Mouse (Mus musculus) neural tube, embryonic 10.5 days (tissue): Measurements from ENCODE around the gene Sec24c.

ENCODE experiments used
- DNase-seq: peaks from one replicate; pipeline ENCODE4 v3.0.0-alpha.2; 2017; ENCODE audit warnings: low spot score; ENCODE audit errors: extremely low spot score

The Sec24c gene

DNA sequence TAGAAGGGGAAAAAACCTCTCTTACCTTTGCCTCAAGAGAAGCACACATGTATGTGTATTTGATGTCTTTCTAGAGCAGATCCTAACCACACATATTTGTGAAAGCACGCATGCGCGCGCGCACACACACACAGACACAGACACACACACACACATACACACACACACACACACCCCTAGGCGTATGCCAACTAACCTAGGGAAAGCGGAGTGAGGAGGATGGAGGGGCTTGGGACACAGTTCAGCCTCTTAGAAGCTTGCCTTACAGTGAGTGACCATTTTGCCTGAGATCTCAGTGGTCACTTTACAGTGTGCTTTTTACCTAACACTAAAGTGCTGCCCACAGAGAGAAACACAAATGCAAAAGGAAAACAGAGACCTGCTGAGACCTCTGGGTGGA lies 14.4 kb upstream of the Sec24c start:
- no peak for DNase-seq

DNA sequence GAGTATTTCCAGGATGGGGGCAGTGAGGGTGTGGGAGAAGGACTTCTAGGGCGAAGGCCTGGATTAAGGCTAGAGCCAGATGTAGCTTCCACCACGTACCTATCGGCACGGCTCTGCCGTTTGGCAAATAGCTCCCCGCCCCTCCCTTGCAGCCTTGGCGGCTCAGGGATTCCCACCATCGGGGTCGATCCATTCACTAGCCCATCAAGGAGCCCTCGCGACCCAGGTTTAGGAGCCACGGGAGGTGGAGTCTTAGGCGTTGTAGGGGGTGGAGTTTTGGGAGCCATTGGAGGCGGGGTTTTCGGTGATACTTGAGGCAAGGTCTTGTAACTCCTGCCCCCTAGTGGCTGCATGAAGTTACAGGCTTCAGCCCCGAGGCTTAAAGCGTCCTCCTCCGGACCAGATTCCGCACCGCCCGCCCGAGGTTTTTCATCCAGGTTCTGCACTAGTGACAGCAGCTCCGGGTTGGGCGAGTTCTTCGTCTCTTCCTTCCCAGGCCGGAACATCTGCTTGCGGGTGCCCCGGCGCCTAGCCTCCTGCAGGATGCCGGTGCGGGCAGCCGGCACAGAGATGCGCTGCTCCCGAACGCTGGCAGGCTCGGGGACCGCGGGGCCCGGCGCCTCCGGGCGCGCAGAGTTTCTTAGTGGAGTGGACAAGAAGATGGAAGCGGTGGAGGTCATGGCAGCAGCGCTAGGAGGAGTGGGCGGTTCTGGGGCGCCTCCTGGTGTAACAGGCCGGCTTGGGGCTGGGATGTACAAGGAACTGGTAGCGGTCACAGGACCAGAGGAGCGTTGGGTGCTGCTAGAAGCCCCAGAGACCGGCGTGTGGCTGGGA lies 13.1 kb upstream of the Sec24c start:
- DNase-seq = peak; percentile 91

- DNase-seq = no peak
Observed at GRCm38 (mm10) chr14:20661661-20662331, 12.3 kb upstream of the Sec24c start.

GRCm38 (mm10) chr14:20662740-20663139 lies 11.4 kb upstream of the Sec24c start:
- DNase-seq = no peak

DNA sequence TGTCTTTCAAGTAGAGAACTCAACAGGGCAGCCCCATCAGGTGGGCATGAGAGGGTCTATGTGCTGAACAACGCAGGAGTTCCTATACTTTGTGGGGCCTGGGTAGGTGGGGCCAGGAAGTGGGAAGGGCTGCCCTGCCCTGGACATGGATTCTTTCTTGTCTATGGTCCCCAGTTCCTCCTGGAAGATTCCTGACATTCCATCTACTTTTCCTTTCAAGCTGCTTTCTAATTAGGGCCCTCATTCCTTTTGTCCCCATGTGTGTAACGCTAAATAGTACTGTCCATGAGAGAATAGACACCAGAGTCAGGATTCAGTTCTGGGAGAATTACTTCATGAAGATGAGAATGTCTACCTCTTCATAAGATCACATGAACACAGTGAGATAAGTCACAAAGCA lies 10.5 kb upstream of the Sec24c start:
- no peak for DNase-seq

GRCm38 (mm10) chr14:20664436-20664835 lies 9.7 kb upstream of the Sec24c start:
- no peak for DNase-seq

- no peak for DNase-seq
Observed at GRCm38 (mm10) chr14:20667469-20667868, 6.6 kb upstream of the Sec24c start.

DNA sequence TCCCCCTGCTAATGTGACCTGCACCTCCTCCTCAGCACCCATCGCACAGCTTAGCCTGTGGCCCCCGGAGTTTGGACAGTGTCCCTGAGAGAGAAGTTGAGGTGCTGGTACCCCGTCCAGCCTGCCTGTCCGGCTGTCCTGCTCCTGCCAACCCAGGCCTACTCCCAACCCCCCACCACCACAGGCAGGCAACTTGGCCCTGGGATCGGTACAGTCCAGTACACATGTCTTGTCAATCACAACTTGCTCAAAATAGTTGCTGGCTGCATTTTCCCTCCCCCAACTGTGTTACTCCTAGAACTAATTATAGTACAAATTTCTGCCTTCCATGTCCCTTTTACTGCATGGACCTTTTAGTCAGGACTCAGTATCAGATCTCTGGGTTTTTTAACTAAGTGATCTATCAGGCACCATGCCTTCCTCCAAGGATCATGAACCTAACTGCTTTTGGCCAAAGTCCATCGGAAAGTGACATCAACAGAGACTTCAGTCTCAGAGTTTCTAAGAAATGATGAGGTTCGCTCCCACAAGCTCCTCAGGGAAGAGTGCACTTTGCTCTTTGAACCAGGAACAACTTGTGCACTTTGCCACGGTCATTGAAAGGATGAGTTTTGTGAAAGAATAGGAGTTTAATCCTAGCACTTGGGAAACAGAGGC lies 5.8 kb upstream of the Sec24c start, which contains the start of gene Synpo2l:
Synpo2l (minus strand) TSS at position 201 of the 657 bp plus-strand sequence.
- no peak for DNase-seq

- no peak for DNase-seq
Observed at GRCm38 (mm10) chr14:20672990-20673389, 1.1 kb upstream of the Sec24c start.

DNA sequence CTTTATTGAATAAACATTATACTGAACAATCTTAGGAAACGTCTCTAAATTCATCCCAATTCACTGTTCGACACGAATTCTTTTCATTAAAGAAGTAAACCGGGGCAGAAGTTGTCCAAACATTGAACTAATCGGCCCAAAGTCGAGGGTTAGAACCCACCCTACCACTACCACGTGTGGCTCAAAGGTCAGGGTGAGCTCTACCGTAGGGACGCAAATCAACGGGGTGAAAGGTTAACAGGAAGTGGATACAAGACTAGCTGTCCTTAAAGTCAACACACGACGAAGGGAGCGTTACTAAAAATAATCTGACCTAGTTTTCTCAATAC lies 409 bp upstream of the Sec24c start:
- DNase-seq = peak; percentile 42

GRCm38 (mm10) chr14:20677906-20678305 lies 3.8 kb downstream of the Sec24c start:
- DNase-seq = no peak

DNA sequence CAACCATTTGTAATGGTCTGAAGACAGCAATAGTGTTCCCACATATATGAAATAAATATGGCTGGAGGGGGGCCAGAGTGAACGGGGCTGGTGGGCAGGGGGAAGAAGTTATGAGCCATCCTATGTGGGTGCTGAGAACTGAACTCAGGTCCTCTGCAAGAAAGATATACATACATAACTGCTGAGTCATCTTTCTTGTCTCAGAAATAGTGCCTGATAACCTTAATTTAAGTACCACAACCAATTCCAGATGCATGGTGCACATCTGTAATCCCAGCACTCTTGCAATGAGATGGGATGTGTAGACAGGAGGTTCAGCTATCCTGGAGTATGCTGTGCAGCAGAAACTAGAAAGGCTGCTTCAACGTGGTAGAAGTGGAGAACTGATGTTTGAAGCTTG lies 7.6 kb downstream of the Sec24c start:
- no peak for DNase-seq

- DNase-seq = no peak
Observed at GRCm38 (mm10) chr14:20682498-20682897, 8.4 kb downstream of the Sec24c start.

DNA sequence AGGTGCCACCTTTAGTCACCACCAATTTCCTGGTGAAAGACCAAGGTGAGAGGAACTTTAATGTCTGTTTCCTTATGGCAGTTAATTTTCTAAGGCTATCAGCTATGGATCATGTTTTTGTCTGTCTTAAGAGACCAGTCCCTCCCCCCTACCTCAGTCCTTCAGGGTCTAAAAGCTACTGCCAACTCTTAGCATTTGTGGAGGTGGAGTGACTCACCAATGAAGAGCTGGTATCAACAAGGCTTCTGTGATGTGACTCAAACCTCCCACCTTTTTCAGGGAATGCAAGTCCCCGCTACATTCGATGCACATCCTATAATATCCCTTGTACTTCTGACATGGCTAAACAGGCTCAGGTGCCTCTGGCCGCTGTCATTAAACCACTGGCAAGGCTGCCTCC lies 12.5 kb downstream of the Sec24c start:
- DNase-seq = no peak

DNA sequence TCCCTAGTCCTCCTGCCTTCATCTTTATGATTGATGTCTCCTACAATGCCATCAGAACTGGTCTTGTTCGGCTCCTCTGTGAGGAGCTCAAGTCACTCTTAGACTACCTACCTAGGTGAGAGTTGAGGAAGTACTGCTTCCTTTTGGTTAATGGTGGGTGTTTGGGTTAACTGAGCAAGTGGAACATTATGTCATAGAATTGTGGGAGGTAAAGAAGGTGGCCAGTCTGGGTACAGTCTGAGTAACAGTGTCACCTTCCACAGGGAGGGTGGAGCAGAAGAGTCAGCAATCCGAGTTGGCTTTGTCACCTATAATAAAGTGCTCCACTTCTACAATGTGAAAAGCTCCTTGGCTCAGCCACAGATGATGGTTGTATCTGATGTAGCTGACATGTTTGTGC lies 14.9 kb downstream of the Sec24c start:
- no peak for DNase-seq

DNA sequence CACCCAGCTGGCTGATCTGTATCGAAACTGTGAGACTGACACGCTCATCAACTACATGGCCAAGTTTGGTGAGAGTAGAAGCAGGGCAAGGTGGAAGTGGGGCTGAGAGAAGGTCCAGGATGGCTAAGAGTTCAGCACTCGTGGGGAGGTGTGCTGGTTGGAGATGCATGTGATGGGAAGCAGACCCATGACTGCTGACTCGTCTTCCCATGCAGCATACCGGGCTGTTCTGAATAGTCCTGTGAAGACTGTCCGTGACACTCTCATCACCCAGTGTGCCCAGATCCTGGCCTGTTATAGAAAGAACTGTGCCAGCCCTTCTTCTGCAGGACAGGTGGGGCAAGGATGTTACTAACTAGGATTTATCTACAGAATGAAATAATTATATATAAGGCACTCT lies 17.7 kb downstream of the Sec24c start:
- DNase-seq = no peak

- DNase-seq = no peak
Observed at GRCm38 (mm10) chr14:20693589-20694101, 19.5 kb downstream of the Sec24c start.

DNA sequence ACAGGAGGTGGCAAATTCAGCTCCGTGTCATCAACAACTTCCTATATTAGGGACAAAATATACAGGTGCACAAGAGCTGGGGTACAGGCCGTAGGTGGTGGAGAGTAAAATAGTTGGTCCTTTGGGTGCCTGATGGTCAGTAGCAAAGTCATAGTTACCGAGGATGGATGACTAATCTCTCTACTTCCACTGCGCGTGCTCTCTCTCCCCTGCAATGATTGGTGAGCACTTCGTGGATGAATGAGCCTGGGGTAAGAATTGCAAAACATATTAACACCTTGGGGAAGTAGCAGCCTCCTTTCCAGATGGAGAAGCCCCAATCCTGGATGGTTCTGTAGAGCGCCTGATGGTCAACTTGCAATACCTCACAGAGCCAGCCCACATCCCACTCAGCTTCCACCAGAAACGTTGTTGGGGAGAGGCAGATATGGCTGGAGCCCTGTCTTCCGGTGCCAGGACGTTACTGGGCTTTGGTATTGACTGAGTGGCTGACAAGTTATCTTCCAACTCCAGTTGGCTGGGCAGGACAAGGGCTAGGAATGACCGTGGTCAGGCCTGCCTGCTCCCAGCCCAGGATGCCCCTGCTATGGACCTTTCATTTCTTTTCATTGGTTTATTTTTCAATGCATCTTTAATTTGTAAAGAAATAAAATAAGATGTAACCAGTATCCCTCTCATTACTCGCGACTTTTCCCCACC lies 20.2 kb downstream of the Sec24c start:
- no peak for DNase-seq

- DNase-seq = peak; percentile 87
Observed at GRCm38 (mm10) chr14:20694884-20695760, 21.0 kb downstream of the Sec24c start, which contains the start of gene Fut11. Fut11 (plus strand) TSS chr14:20694968.

- DNase-seq = no peak
Observed at GRCm38 (mm10) chr14:20695761-20696520, 21.8 kb downstream of the Sec24c start.
